Mouse (Mus musculus) E14TG2a.4 (cell line): Measurements from ENCODE around the gene Svip.
A peak's percentile ranks its signal among the peaks of the same experiment; 100 is the strongest.

Experiments
- H3K27me3 ChIP-seq: 2 replicates; pipeline ENCODE4 v1.6.1; 2014; ENCODE audit warnings: low read length, control low read depth; ENCODE audit not compliant: insufficient read depth
- H3K36me3 ChIP-seq: 2 replicates; pipeline ENCODE4 v1.6.1; 2014; ENCODE audit warnings: low read length, control low read depth; ENCODE audit not compliant: insufficient read depth
- H3K4me1 ChIP-seq: replicated peaks from 2 replicates; pipeline ENCODE4 v1.6.1; 2014; ENCODE audit warnings: low read depth, low read length, control low read depth
- H3K4me3 ChIP-seq: replicated peaks from 2 replicates; pipeline ENCODE4 v1.5.1; 2014; ENCODE audit warnings: mild to moderate bottlenecking, low read length
- H3K9me3 ChIP-seq: 2 replicates; pipeline ENCODE4 v1.6.1; 2014; ENCODE audit warnings: low read length, control low read depth
- CTCF ChIP-seq: conservative IDR thresholded peaks from 2 replicates; pipeline ENCODE4 v1.5.1; 2014; ENCODE audit warnings: low read length
- NANOG ChIP-seq: IDR thresholded peaks from 2 replicates; pipeline ENCODE4 v1.6.1; 2014; ENCODE audit warnings: borderline replicate concordance, low read length, mixed read lengths
- POU5F1 ChIP-seq: IDR thresholded peaks from 2 replicates; pipeline ENCODE4 v1.6.1; 2014; ENCODE audit warnings: low read length, borderline replicate concordance

Svip gene

GRCm38 (mm10) chr7:52006296-52006630, 445 bp upstream of the Svip start:
- TF ChIP-seq POU5F1 (no peak), NANOG (no peak), CTCF (no peak)
- Histone ChIP-seq H3K4me1 (peaks cover 29% of the 10 kb centered on the region), H3K9me3 (no peaks in the 10 kb centered on the region), H3K4me3 (peak overlapping the region; percentile 74), H3K27me3 (no peaks in the 10 kb centered on the region), H3K36me3 (0 out of 2 replicates have a peak, but pooled peaks cover 5% of the 10 kb centered on the region)

GRCm38 (mm10) chr7:51991020-51991419, 14.8 kb downstream of the Svip start:
- no peak overlapping the region for H3K4me3 ChIP-seq
- H3K9me3 ChIP-seq = no peaks in the 10 kb centered on the region
- no peaks in the 10 kb centered on the region for H3K4me1 ChIP-seq
- H3K27me3 ChIP-seq = no peaks in the 10 kb centered on the region
- TF ChIP-seq CTCF (no peak), NANOG (no peak), POU5F1 (no peak)
- H3K36me3 ChIP-seq = no peaks in the 10 kb centered on the region

- no peaks in the 10 kb centered on the region for H3K4me1 ChIP-seq
- H3K9me3 ChIP-seq = no peaks in the 10 kb centered on the region
- H3K36me3 ChIP-seq = no peaks in the 10 kb centered on the region
- H3K4me3 ChIP-seq = no peak overlapping the region
- TF ChIP-seq NANOG (no peak), CTCF (no peak), POU5F1 (no peak)
- H3K27me3 ChIP-seq = no peaks in the 10 kb centered on the region
Observed at GRCm38 (mm10) chr7:51986909-51987308, 18.9 kb downstream of the Svip start.

GRCm38 (mm10) chr7:51985763-51986162, 20.1 kb downstream of the Svip start:
- Histone ChIP-seq H3K4me1 (no peaks in the 10 kb centered on the region), H3K36me3 (no peaks in the 10 kb centered on the region), H3K4me3 (no peak overlapping the region), H3K9me3 (no peaks in the 10 kb centered on the region), H3K27me3 (no peaks in the 10 kb centered on the region)
- TF ChIP-seq CTCF (no peak), NANOG (no peak), POU5F1 (no peak)

GRCm38 (mm10) chr7:51982303-51982702, 23.5 kb downstream of the Svip start:
- TF ChIP-seq NANOG = no peak
- TF ChIP-seq POU5F1 = no peak
- no peak for TF ChIP-seq CTCF
- no peaks in the 10 kb centered on the region for H3K4me1 ChIP-seq
- no peaks in the 10 kb centered on the region for H3K27me3 ChIP-seq
- H3K4me3 ChIP-seq = no peak overlapping the region
- no peaks in the 10 kb centered on the region for H3K36me3 ChIP-seq
- no peaks in the 10 kb centered on the region for H3K9me3 ChIP-seq

- Histone ChIP-seq H3K36me3 (no peaks in the 10 kb centered on the region), H3K4me1 (no peaks in the 10 kb centered on the region), H3K9me3 (no peaks in the 10 kb centered on the region), H3K27me3 (no peaks in the 10 kb centered on the region), H3K4me3 (no peak overlapping the region)
- no peak for TF ChIP-seq CTCF
- TF ChIP-seq NANOG = no peak
- no peak for TF ChIP-seq POU5F1
Observed at GRCm38 (mm10) chr7:51979271-51979670, 26.5 kb downstream of the Svip start.

- no peak overlapping the region for H3K4me3 ChIP-seq
- H3K4me1 ChIP-seq = no peaks in the 10 kb centered on the region
- no peak for TF ChIP-seq POU5F1
- no peak for TF ChIP-seq NANOG
- TF ChIP-seq CTCF = no peak
- H3K36me3 ChIP-seq = no peaks in the 10 kb centered on the region
- H3K9me3 ChIP-seq = no peaks in the 10 kb centered on the region
- no peaks in the 10 kb centered on the region for H3K27me3 ChIP-seq
Observed at GRCm38 (mm10) chr7:51975181-51975580, 30.6 kb downstream of the Svip start.

GRCm38 (mm10) chr7:51973526-51973925, 32.3 kb downstream of the Svip start:
- H3K4me3 ChIP-seq = no peak overlapping the region
- no peaks in the 10 kb centered on the region for H3K9me3 ChIP-seq
- H3K36me3 ChIP-seq = no peaks in the 10 kb centered on the region
- no peaks in the 10 kb centered on the region for H3K4me1 ChIP-seq
- TF ChIP-seq NANOG = no peak
- TF ChIP-seq CTCF = no peak
- TF ChIP-seq POU5F1 = no peak
- H3K27me3 ChIP-seq = no peaks in the 10 kb centered on the region

GRCm38 (mm10) chr7:51973091-51973490, 32.7 kb downstream of the Svip start:
- Histone ChIP-seq H3K36me3 (no peaks in the 10 kb centered on the region), H3K4me1 (no peaks in the 10 kb centered on the region), H3K9me3 (no peaks in the 10 kb centered on the region), H3K4me3 (no peak overlapping the region), H3K27me3 (no peaks in the 10 kb centered on the region)
- TF ChIP-seq NANOG = no peak
- TF ChIP-seq CTCF = no peak
- no peak for TF ChIP-seq POU5F1

- peak; percentile 74 for TF ChIP-seq CTCF
- TF ChIP-seq POU5F1 = no peak
- no peak for TF ChIP-seq NANOG
- Histone ChIP-seq H3K4me3 (no peak overlapping the region), H3K36me3 (no peaks in the 10 kb centered on the region), H3K27me3 (no peaks in the 10 kb centered on the region), H3K4me1 (no peaks in the 10 kb centered on the region), H3K9me3 (no peaks in the 10 kb centered on the region)
Observed at GRCm38 (mm10) chr7:51972252-51972855, 33.5 kb downstream of the Svip start.
